Mouse (Mus musculus) liver, adult 2 months (tissue): ENCODE data around the gene Dnajb5. TPM values are rescaled to one million over a fixed set of nuclear protein-coding genes. Genes with fewer than 3 reads are reported as not detected.

Experiments
- DNase-seq: peaks from one replicate; pipeline ENCODE4 v3.0.0-alpha.2; 2011; ENCODE audit warnings: low read depth, low spot score; ENCODE audit errors: extremely low read depth
- H3K27ac ChIP-seq: fragments of 200-500 bp; replicated peaks from 2 replicates; pipeline ENCODE4 v1.5.1; 2012; ENCODE audit warnings: low read depth, mild to moderate bottlenecking, control low read depth, inconsistent platforms, low read length; ENCODE audit not compliant: insufficient read depth
- H3K27me3 ChIP-seq: fragments of 200-500 bp; 2 replicates; pipeline ENCODE4 v1.6.1; 2012; ENCODE audit warnings: mild to moderate bottlenecking, moderate library complexity, low read length, inconsistent platforms; ENCODE audit not compliant: control insufficient read depth, insufficient read depth
- H3K36me3 ChIP-seq: fragments of 200-500 bp; 2 replicates; pipeline ENCODE4 v1.6.1; 2012; ENCODE audit warnings: low read length, inconsistent platforms; ENCODE audit not compliant: control insufficient read depth, insufficient read depth
- H3K4me1 ChIP-seq: fragments of 200-500 bp; 2 replicates; pipeline ENCODE4 v1.6.1; 2011; ENCODE audit warnings: low read length; ENCODE audit not compliant: control insufficient read depth, insufficient read depth
- H3K4me3 ChIP-seq: fragments of 200-500 bp; 2 replicates; pipeline ENCODE4 v1.5.1; 2011; ENCODE audit warnings: low read depth, mild to moderate bottlenecking, control low read depth, low read length, moderate library complexity; ENCODE audit not compliant: insufficient read depth
- H3K79me2 ChIP-seq: fragments of 200-500 bp; 2 replicates; pipeline ENCODE4 v1.6.1; 2012; ENCODE audit warnings: inconsistent platforms, mild to moderate bottlenecking, low read length, moderate library complexity; ENCODE audit not compliant: control insufficient read depth, insufficient read depth
- H3K9ac ChIP-seq: fragments of 200-500 bp; 2 replicates; pipeline ENCODE4 v1.6.1; 2012; ENCODE audit warnings: low read depth, mild to moderate bottlenecking, control low read depth, inconsistent platforms, low read length
- CTCF ChIP-seq: fragments of 200-500 bp; IDR thresholded peaks from 2 replicates; pipeline ENCODE4 v1.5.1; 2011; ENCODE audit warnings: low read depth, low read length, control low read depth
- POLR2A ChIP-seq: fragments of 200-500 bp; IDR thresholded peaks from 2 replicates; pipeline ENCODE4 v1.6.1; 2011; ENCODE audit warnings: low read length, control low read depth; ENCODE audit not compliant: insufficient read depth; ENCODE audit errors: extremely low read depth
- WGBS: fragments of 180-500 bp; shearing (Covaris S2); methylation state at CpG from one replicate; pipeline ENCODE4 v1.1.7; 2018; 5-methylcytosine and 5-hydroxymethylcytosine counted together
- polyA plus RNA-seq: library from polyadenylated mRNA; depleted of rRNA; stranded (reverse); fragments of >200 nt; gene quantifications from 2 replicates; pipeline ENCODE4 v1.2.3, GENCODE M21; 2012
- total RNA-seq: library from RNA; depleted of rRNA; stranded (reverse); fragments of >200 nt; gene quantifications from 2 replicates; pipeline ENCODE4 v1.2.3, GENCODE M21; 2014

Gene Dnajb5
- total and polyA plus RNA-seq, 2 experiments: 0.83 to 2.8 TPM

DNA sequence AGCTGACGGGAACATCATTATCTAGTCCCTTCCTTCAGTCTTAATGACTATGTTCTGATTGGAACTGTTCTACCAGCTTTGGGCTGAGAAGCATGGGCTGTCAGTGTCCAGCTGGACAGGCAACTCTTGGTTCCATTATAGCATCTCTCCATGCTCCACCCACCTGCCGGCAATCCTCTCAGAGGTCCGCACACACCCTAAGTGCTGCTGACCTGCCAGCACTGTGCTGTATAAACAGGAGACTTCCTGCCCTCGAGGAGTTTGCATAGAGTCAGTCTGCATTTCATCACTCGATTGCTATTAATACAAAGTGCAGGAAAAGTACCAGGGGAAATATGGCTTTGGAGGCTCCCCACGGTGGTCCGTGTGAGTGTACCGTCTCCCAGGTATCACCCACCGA is 28.9 kb upstream of the Dnajb5 start:
- no peaks in the 10 kb centered on the region for H3K79me2 ChIP-seq
- H3K4me3 ChIP-seq: no peak overlapping the region
- no peaks in the 10 kb centered on the region for H3K4me1 ChIP-seq
- peaks cover 16% of the 10 kb centered on the region for H3K27me3 ChIP-seq
- no peak overlapping the region for H3K9ac ChIP-seq
- no peak for TF ChIP-seq POLR2A
- TF ChIP-seq CTCF: no peak
- no peaks in the 10 kb centered on the region for H3K36me3 ChIP-seq
- no peak overlapping the region for H3K27ac ChIP-seq
- 67% methylated on average over 9 of the region's 9 CpGs for WGBS
- DNase-seq: no peak

DNA sequence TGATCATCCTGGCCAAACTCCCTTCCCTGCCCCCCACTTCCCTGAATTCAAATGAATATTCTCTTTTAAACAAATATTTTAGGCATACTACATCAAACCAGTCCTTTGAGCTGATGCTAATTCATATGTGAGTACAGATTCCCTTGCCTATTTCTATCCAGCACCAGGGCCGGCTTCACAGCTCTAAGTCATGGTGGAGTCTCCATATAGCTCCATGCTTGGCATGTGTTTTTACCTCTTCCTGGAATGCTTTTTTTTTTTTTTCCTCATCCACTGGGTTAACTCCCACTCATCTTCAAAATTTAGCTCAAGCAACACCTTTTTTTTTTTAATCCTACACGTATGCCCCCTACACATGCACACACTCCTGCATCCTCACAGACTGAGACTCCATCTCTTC is 28.1 kb upstream of the Dnajb5 start:
- no peak overlapping the region for H3K9ac ChIP-seq
- H3K79me2 ChIP-seq: no peaks in the 10 kb centered on the region
- TF ChIP-seq CTCF (no peak), POLR2A (no peak)
- no peaks in the 10 kb centered on the region for H3K36me3 ChIP-seq
- H3K27ac ChIP-seq: no peak overlapping the region
- peaks cover 13% of the 10 kb centered on the region for H3K27me3 ChIP-seq
- no peak overlapping the region for H3K4me3 ChIP-seq
- no peaks in the 10 kb centered on the region for H3K4me1 ChIP-seq
- WGBS: 78% methylated on average over 2 of the region's 2 CpGs
- no peak for DNase-seq

DNA sequence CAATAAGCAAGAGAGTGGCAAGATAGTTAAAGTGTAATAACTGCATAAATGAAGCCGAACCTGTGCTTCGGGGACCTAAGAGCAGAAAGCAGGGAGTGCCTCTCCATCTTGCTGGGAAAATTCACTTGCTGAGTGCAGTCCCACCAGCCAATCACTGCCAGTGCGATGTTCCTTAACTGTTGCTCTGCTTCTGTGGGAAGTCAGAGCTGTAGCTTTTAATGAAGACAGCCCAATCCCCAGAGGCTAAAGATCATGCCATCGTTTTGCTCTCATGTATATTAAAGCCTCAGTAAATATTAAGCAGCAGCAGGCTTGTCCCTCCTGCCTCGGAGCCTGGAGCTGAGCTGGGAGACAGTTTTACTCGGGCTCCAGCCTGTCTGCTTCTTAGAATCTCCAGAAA is 27.6 kb upstream of the Dnajb5 start:
- no peaks in the 10 kb centered on the region for H3K36me3 ChIP-seq
- no peaks in the 10 kb centered on the region for H3K79me2 ChIP-seq
- H3K4me1 ChIP-seq: no peaks in the 10 kb centered on the region
- 70% methylated on average over 6 of the region's 6 CpGs for WGBS
- no peak for DNase-seq
- H3K27ac ChIP-seq: no peak overlapping the region
- no peak overlapping the region for H3K4me3 ChIP-seq
- peaks cover 11% of the 10 kb centered on the region for H3K27me3 ChIP-seq
- H3K9ac ChIP-seq: no peak overlapping the region
- TF ChIP-seq POLR2A: no peak
- TF ChIP-seq CTCF: no peak

DNA sequence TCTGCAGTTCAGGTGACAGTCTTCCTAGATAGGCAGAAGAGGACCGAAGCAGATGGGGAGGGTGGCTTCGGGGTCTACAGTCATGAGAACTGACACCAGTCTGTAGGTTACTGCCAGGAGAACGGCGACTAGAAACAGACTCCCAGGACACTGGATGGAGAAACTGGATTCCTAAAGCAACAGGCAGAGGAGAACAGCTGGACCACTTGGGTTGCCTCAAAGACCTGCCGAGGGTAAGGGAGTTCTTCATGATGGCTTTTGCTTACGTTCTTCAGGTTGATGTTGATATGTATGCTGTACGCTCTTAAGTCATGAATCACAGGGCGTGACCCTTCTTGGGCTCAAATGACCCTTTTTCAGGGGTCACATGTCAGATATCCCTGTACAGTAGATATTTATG is 27.2 kb upstream of the Dnajb5 start:
- Histone ChIP-seq H3K27ac (no peak overlapping the region), H3K79me2 (no peaks in the 10 kb centered on the region), H3K4me3 (no peak overlapping the region), H3K27me3 (peaks cover 7% of the 10 kb centered on the region), H3K36me3 (no peaks in the 10 kb centered on the region), H3K4me1 (no peaks in the 10 kb centered on the region), H3K9ac (no peak overlapping the region)
- DNase-seq: no peak
- TF ChIP-seq CTCF: no peak
- no peak for TF ChIP-seq POLR2A
- 88% methylated on average over 8 of the region's 8 CpGs for WGBS

DNA sequence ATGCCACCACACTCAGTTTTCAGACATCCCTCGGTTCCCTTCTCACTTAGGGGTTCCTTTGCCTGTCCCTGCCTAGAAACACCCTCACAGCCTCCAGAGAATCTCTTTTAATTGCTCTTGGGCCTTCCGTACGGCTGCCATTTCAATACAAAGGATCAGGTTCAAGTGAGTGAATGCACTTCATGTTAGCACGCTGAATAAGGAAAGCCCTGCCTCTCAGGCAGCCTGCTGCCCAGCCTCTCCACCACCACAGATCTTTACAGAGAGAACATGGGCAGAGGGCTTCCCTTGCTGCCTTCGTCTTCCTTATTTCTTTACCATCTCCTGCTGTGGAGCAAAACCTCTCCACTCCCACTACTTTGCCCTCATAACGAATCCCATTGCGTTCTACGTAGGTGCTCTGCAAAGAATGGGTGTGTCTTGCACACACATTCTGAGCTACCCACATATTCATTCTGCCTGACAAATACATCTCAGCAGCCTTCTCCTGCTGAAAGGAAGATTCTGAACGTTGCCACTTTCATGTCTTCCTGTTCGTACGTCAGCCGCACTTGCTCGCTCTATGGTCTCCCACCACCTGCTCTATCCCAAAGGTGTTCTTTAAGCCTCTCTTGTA is 25.4 kb upstream of the Dnajb5 start:
- no peak for DNase-seq
- Histone ChIP-seq H3K4me3 (no peak overlapping the region), H3K4me1 (no peaks in the 10 kb centered on the region), H3K36me3 (no peaks in the 10 kb centered on the region), H3K9ac (no peak overlapping the region), H3K27ac (no peak overlapping the region), H3K27me3 (peaks cover 4% of the 10 kb centered on the region; the same call in 1 of the 2 replicates), H3K79me2 (no peaks in the 10 kb centered on the region)
- 78% methylated on average over 13 of the region's 13 CpGs for WGBS
- TF ChIP-seq CTCF: no peak
- TF ChIP-seq POLR2A: no peak

DNA sequence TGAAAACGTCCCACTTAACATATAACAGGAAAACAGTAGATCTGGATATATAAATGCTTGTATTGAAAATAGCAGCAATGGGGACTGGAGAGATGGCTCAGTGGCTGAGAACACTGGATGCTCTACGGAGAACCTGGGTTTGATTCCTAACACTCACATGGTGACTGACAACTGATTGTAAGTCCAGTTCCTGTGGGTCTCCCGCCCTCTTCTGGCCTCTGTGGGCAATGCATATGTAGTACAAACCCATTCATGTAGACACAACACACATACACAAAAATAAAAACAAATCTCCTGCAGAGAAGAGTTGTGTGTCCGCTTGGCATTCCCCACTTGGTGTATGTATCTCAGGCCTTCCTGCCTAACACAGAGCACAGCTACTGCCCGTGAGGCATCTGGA is 21.4 kb upstream of the Dnajb5 start:
- no peak overlapping the region for H3K27ac ChIP-seq
- no peak overlapping the region for H3K9ac ChIP-seq
- no peak overlapping the region for H3K4me3 ChIP-seq
- no peak for DNase-seq
- no peaks in the 10 kb centered on the region for H3K4me1 ChIP-seq
- H3K27me3 ChIP-seq: no peaks in the 10 kb centered on the region
- no peaks in the 10 kb centered on the region for H3K79me2 ChIP-seq
- TF ChIP-seq POLR2A: no peak
- peak; percentile 2; the same call in 1 of the 2 replicates for TF ChIP-seq CTCF
- 75% methylated on average over 5 of the region's 5 CpGs for WGBS
- no peaks in the 10 kb centered on the region for H3K36me3 ChIP-seq
